Mouse (Mus musculus) embryonic facial prominence, embryonic 11.5 days (tissue): ENCODE data around the gene Trim58. TPM values are rescaled to one million over a fixed set of nuclear protein-coding genes. Genes with fewer than 3 reads are reported as not detected.

Source experiments
- ATAC-seq: fragments of 200-750 bp; cut with Nextera tagmentation; replicated peaks from 2 replicates; pipeline ENCODE4 v1.8.0; 2017; ENCODE audit warnings: low read depth; ENCODE audit not compliant: insufficient number of reproducible peaks, low FRiP score, low TSS enrichment
- DNase-seq: peaks from one replicate; pipeline ENCODE4 v3.0.0-alpha.2; 2015; ENCODE audit warnings: low spot score
- H3K27ac ChIP-seq: fragments of 300-500 bp; sonication (generic); replicated peaks from 2 replicates; pipeline ENCODE4 v1.5.1; 2014; ENCODE audit warnings: mild to moderate bottlenecking, low read depth, low read length, control low read depth
- H3K27me3 ChIP-seq: fragments of 300-500 bp; sonication (generic); 2 replicates; pipeline ENCODE4 v1.6.1; 2014; ENCODE audit warnings: mild to moderate bottlenecking, low read length, moderate library complexity, mixed read lengths; ENCODE audit not compliant: control insufficient read depth, insufficient read depth
- H3K36me3 ChIP-seq: fragments of 300-500 bp; sonication (generic); replicated peaks from 2 replicates; pipeline ENCODE4 v1.6.1; 2014; ENCODE audit warnings: low read depth, mild to moderate bottlenecking, low read length, moderate library complexity, mixed read lengths; ENCODE audit not compliant: control insufficient read depth, insufficient read depth
- H3K4me1 ChIP-seq: fragments of 300-500 bp; sonication (generic); 2 replicates; pipeline ENCODE4 v1.6.1; 2014; ENCODE audit warnings: low read length, mixed read lengths; ENCODE audit not compliant: control insufficient read depth, insufficient read depth
- H3K4me2 ChIP-seq: fragments of 300-500 bp; sonication (generic); 2 replicates; pipeline ENCODE4 v1.6.1; 2014; ENCODE audit warnings: low read depth, mild to moderate bottlenecking, control low read depth, low read length, moderate library complexity
- H3K4me3 ChIP-seq: fragments of 300-500 bp; sonication (generic); 2 replicates; pipeline ENCODE4 v1.5.1; 2014; ENCODE audit warnings: low read depth, low read length, control low read depth
- H3K9ac ChIP-seq: fragments of 300-500 bp; sonication (generic); replicated peaks from 2 replicates; pipeline ENCODE4 v1.6.1; 2014; ENCODE audit warnings: mild to moderate bottlenecking, control low read depth, low read length
- H3K9me3 ChIP-seq: fragments of 300-500 bp; sonication (generic); replicated peaks from 2 replicates; pipeline ENCODE4 v1.6.1; 2016; ENCODE audit warnings: mild to moderate bottlenecking, low read length, inconsistent platforms, mixed read lengths; ENCODE audit not compliant: control insufficient read depth
- WGBS: fragments of 180-500 bp; shearing (Covaris S2); extraction: QIAGEN DNeasy Blood & Tissue Kit; methylation state at CpG from one replicate; pipeline ENCODE4 v1.1.7; 2014; 5-methylcytosine and 5-hydroxymethylcytosine counted together
- polyA plus RNA-seq: library from polyadenylated mRNA; unstranded; fragments of >200 nt; fragmentation: Nextera tagmentation; extraction: Ambion mirVana; gene quantifications from 2 replicates; pipeline ENCODE4 v1.2.1, GENCODE M21; 2014

Gene Trim58
- polyA plus RNA-seq, 1 experiment from 2014 or later: 0.28 TPM

DNA sequence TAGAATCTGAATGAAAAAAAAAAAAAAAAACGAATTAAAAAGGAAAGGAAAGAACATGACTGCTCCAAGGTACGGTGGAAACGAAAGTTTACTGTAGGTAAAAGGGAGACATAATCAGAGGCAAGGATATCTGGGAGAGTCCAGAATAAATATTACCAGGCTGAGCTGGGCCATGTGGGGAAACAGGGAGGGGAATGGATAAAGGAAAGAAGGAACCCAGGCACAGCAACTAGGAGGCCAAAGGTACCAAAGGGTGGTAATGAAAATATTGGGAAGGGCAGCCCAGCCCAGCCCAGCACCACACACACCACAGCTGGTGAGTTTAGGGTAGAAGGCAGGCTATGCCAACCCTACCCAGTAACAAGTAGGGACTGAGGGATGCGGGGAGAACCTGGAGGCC lies 5.4 kb upstream of the Trim58 start:
- Histone ChIP-seq H3K27ac (no peak overlapping the region), H3K4me2 (no peak overlapping the region), H3K9ac (no peak overlapping the region), H3K4me3 (no peak overlapping the region), H3K27me3 (no peaks in the 10 kb centered on the region), H3K36me3 (no peaks in the 10 kb centered on the region), H3K9me3 (no peaks in the 10 kb centered on the region), H3K4me1 (no peaks in the 10 kb centered on the region)
- WGBS: 68% methylated on average over 4 of the region's 4 CpGs
- ATAC-seq (no peak), DNase-seq (no peak)

DNA sequence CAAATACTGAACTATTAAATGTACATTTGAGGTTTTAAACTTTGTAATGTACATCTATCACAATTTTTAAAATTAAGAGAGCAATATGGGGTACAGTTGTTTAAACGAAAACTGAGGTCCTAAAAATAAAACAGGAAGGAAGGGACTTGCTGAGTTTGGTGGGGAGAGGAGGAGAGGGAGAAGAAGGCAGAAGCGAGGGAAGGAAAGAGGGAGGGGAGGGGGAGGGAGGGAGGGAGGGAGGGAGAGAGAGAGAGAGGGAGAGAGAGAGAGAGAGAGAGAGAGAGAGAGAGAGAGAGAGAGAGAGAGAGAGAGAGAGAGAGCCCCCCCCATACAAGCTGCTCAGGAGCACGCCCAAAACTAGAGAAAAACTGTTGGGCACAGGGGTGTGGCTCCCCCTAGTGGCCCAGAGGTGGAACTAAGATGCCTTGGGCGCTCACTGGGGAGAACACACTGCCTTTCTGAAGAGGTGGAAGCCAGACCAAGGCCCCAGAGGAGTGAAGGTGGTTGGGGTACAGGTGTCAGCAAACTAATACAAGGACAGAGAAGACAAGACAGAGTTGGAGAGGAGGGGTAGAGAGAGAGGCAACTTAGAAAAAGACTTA lies 3.8 kb upstream of the Trim58 start:
- 19% methylated on average over 4 of the region's 4 CpGs for WGBS
- H3K27ac ChIP-seq: no peak overlapping the region
- ATAC-seq (no peak), DNase-seq (peak; percentile 72)
- no peaks in the 10 kb centered on the region for H3K4me1 ChIP-seq
- H3K36me3 ChIP-seq: no peaks in the 10 kb centered on the region
- H3K27me3 ChIP-seq: no peaks in the 10 kb centered on the region; the same call in 1 of the 2 replicates
- no peak overlapping the region for H3K4me3 ChIP-seq
- no peaks in the 10 kb centered on the region for H3K9me3 ChIP-seq
- no peak overlapping the region for H3K4me2 ChIP-seq
- H3K9ac ChIP-seq: no peak overlapping the region

DNA sequence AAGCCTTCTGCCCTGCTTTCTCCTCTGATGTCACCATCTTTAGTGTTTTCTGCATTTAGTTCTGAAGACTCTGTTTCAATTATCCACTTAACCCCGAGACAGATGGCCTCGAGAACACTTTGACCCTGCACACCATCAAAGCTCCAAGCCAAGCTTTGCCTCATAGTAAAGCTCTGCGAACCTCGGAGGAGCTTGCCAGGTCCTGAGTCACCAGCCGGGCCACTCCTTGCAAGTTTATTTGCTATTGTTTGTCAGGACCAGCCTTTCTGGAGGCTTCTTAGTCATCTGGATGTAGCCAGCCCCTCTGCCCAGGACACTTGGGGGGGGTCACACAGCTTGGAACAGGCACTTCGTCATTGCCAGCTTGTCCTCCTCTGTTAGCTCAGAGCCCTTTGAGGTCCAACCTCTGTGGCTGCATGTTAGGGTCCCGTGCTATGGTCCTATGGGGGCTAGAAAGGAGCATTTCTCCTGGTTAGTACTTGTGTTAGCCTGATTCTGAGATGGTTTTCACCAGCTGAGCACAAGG lies 2.0 kb upstream of the Trim58 start:
- no peak for DNase-seq
- H3K4me1 ChIP-seq: no peaks in the 10 kb centered on the region
- no peak overlapping the region for H3K4me2 ChIP-seq
- ATAC-seq: no peak
- H3K27me3 ChIP-seq: no peaks in the 10 kb centered on the region; the same call in 1 of the 2 replicates
- no peaks in the 10 kb centered on the region for H3K36me3 ChIP-seq
- no peak overlapping the region for H3K9ac ChIP-seq
- no peaks in the 10 kb centered on the region for H3K9me3 ChIP-seq
- H3K27ac ChIP-seq: no peak overlapping the region
- 41% methylated on average over 7 of the region's 7 CpGs for WGBS
- no peak overlapping the region for H3K4me3 ChIP-seq

DNA sequence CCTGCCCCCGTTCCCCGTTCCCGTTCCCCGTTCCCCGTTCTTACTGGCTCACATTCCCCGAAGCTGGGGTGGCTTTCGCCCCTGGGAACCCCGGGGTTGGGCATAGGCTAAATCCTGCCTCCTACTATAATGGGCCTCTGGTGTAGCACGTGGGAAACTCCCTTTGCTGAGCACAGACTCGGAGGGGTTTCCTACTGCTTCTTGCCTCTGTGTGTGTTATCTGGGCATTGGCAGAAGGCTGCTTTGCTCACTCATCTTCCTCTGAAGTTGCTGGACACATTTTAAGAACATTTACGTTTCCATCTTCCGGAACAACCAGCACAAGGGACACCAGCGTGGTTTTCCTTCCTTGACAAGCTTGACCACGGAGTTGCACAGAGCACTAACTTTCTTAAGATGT lies 792 bp downstream of the Trim58 start:
- DNase-seq (no peak), ATAC-seq (no peak)
- H3K9me3 ChIP-seq: no peaks in the 10 kb centered on the region
- H3K36me3 ChIP-seq: no peaks in the 10 kb centered on the region
- no peak overlapping the region for H3K4me2 ChIP-seq
- 28% methylated on average over 14 of the region's 14 CpGs for WGBS
- H3K9ac ChIP-seq: no peak overlapping the region
- H3K27me3 ChIP-seq: no peaks in the 10 kb centered on the region; the same call in 1 of the 2 replicates
- H3K4me1 ChIP-seq: no peaks in the 10 kb centered on the region
- H3K27ac ChIP-seq: no peak overlapping the region
- peak overlapping the region; percentile 31; the same call in 1 of the 2 replicates for H3K4me3 ChIP-seq

DNA sequence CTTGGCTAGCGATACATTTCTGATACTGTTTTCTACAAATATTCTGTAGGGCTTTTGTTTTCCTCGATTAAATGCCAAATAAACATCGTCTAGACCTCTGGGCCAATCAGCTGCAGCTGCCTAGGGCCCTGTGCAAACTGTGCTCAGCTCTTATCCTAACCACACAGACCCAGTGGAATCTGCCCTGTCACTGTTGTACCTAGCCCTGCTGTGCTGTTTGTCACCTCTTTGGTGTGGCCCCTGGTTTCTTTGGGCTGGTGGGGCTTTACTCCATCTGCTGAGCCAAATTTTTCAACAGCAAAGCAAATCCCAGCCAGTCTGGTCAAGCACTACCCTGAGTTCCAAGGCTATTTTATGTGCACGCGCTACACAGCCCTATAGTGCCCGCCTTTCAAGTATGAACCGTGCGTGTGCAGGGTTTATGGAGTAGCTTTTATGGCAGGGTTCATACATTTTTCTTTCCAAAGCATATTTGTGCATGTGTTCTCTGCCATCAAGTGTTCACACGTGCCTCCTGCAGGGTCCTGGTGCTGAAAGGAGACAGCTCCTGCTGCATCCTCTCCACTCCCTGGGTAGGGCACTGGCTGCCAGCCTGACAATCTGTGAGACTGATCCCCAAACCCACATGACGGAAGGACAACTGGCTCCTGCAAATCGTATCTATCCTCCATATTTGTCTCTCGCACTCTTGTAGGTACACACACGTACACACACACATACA lies 1.5 kb downstream of the Trim58 start:
- Histone ChIP-seq H3K36me3 (no peaks in the 10 kb centered on the region), H3K4me1 (no peaks in the 10 kb centered on the region), H3K27me3 (no peaks in the 10 kb centered on the region; the same call in 1 of the 2 replicates), H3K9ac (no peak overlapping the region), H3K4me3 (no peak overlapping the region), H3K9me3 (no peaks in the 10 kb centered on the region), H3K27ac (no peak overlapping the region), H3K4me2 (no peak overlapping the region)
- WGBS: 83% methylated on average over 13 of the region's 13 CpGs
- DNase-seq: no peak
- ATAC-seq: no peak

DNA sequence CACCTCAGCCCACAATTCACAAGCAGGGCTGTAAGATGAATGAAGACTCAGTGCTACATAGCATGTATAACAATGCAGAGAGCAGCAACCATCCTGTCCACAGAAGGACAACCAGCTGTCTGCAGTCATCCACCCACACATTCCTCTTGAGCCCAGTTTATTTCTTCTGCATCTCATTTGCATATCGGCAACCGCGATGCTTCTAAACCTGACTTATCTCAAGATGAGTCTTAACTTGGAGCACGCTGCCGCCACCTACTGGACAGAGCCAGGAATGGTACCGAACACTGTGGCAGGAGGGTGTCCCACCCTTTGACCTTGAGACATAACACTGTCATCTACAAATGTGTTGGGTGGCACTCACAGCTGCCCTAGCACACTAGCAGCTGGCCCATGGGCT lies 3.1 kb downstream of the Trim58 start:
- no peak overlapping the region for H3K4me2 ChIP-seq
- H3K9ac ChIP-seq: no peak overlapping the region
- H3K27me3 ChIP-seq: no peaks in the 10 kb centered on the region; the same call in 1 of the 2 replicates
- H3K9me3 ChIP-seq: no peaks in the 10 kb centered on the region
- DNase-seq: peak; percentile 58
- no peak overlapping the region for H3K27ac ChIP-seq
- no peak overlapping the region for H3K4me3 ChIP-seq
- no peaks in the 10 kb centered on the region for H3K36me3 ChIP-seq
- no peaks in the 10 kb centered on the region for H3K4me1 ChIP-seq
- 35% methylated on average over 6 of the region's 6 CpGs for WGBS
- ATAC-seq: no peak

DNA sequence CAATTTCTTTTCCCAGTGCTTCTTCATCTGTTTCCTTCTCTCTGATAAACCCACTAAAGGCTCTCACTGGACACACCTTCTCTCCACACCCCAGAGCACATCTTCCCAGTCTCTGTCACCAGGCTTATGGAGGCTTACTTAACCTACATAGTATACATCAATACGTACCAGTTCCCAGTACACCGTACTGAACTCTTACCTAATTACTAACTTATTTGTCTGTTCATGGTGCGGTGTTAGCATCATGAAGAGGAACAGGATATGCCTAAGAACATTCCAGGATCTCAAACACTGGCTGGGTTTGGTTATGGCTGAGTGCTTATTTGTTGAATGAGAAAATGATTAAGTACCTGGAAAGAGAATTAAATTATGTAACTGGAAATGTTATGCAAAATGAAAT lies 14.9 kb downstream of the Trim58 start:
- ATAC-seq: no peak
- WGBS: 88% methylated on average over 3 of the region's 3 CpGs

DNA sequence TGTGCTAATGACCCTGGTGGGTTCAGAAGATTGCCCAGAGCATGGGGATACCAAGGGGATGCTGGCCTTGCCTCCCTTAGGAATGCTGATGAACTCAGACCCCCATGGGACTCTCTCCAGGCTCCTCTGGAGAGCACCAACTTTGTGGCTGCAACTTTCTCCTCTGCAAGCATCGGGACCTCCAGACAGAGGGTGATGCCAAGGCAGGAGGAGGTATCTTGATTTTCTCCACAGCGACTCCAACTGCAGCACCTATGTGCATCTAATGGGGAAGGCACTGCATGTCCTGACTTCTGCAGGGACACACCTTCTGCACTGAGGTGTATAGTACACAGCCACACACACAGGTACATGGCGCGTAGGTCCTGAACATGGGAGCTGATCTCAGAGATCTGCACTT lies 18.3 kb downstream of the Trim58 start, which contains the start of gene Olfr322:
TSS of gene Olfr322 (plus strand) at position 187 of the 400 bp plus-strand sequence.
- Histone ChIP-seq H3K27ac (no peak within 1 kb of the TSS), H3K4me2 (no peak within 1 kb of the TSS), H3K27me3 (no peaks in the 10 kb centered on the region), H3K36me3 (no peaks in the 10 kb centered on the region), H3K9ac (no peak within 1 kb of the TSS), H3K4me3 (no peak within 1 kb of the TSS), H3K4me1 (no peaks in the 10 kb centered on the region), H3K9me3 (no peaks in the 10 kb centered on the region)
- no peak for DNase-seq
- no peak for ATAC-seq
- WGBS: 85% methylated on average over 4 of the region's 4 CpGs

More for the DNA sequence above, 14.9 kb downstream of the Trim58 start:
- no peak for DNase-seq
- Histone ChIP-seq H3K27ac (no peak overlapping the region), H3K4me1 (no peaks in the 10 kb centered on the region), H3K4me3 (no peak overlapping the region), H3K27me3 (no peaks in the 10 kb centered on the region), H3K9ac (no peak overlapping the region), H3K36me3 (no peaks in the 10 kb centered on the region), H3K4me2 (no peak overlapping the region), H3K9me3 (no peaks in the 10 kb centered on the region)
